Mouse (Mus musculus) T-helper 2 cell (primary cell): ENCODE data around the gene Zfp341.

ENCODE experiments used
- in situ Hi-C: fragments of 300-600 bp; cut with MboI, MseI; formaldehyde crosslinking; loops from one replicate; pipeline ENCODE4 v1.15.1; 2025; ENCODE audit warnings: high pct_unique_total_duplicates

The Zfp341 gene

DNA sequence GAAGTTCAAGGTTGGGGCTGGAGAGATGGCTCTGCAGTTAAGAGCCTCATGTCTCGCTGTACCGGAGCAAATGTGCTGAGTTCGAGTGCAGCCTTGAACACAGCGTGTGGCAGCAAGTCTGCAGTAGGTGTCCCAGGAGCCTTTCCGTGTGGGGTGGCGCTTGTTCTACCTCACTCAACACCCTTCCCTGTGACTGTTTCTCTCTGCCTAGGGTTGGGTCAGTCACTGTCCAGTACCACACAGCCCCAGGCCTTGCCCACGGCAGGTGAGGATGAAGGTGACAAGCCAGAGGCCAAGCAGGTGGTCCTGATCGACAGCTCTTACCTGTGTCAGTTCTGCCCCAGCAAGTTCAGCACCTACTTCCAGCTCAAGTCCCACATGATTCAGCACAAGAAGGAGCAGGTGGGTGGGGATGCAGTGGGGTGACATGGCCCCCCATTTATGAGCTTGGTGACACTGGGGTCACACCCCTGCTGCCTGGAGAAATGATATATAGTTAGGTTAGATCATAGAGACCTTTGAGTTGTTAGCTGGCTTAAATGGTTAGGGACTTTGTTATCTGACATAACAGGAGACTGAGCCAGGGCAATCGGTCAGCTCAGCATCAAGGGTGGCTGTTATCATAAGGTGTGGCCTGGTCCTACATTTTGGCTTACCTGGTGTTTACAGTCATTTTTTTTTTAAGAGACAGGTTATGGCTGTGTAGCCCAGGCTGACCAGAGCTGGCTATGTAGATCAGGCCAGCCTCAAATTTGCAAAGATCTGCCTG lies 21.0 kb downstream of the Zfp341 start:
- in situ Hi-C loops: no loop called here

- in situ Hi-C loops: no loop called here
Measured at GRCm38 (mm10) chr2:154635826-154636225, 22.7 kb downstream of the Zfp341 start.

- in situ Hi-C loops: no loop called here
Measured at GRCm38 (mm10) chr2:154638521-154638920, 25.4 kb downstream of the Zfp341 start.

- in situ Hi-C loops: no loop called here
Measured at GRCm38 (mm10) chr2:154639115-154639514, 26.0 kb downstream of the Zfp341 start.

- in situ Hi-C loops: no loop called here
Measured at GRCm38 (mm10) chr2:154641176-154641575, 28.1 kb downstream of the Zfp341 start.

- in situ Hi-C loops: no loop called here
Measured at GRCm38 (mm10) chr2:154642005-154642459, 28.9 kb downstream of the Zfp341 start.

DNA sequence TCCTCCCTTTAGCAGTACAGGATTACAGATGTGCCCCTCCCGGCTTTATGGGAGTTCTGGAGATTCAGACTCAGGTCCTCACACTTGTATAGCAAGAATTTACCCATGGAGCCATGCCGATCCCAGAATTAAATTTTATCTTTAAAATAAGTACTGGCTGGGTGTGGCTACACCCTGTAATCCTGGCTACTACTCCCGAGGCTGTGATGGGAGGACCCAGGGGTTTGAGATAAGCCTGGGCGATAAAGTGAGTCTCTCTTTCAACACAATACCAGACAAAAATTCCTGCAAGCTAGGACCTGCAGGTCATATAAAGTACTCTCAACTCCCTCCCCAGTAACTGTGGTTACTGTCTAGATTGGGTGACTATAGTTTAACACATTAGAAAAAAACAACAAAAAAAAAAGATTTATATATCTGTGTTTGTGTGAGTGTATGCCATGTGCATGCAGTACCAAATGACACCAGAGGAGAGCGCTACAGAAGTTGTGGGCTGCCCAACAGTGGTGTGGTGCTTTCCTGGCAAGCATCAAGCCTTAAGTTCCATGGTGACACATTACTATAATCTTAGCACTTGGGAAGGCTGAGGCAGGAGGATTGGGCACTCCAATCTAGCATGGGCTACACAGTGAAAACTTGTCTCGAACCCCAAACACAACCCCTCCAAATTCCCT lies 29.8 kb downstream of the Zfp341 start:
- in situ Hi-C loops: no loop called here

DNA sequence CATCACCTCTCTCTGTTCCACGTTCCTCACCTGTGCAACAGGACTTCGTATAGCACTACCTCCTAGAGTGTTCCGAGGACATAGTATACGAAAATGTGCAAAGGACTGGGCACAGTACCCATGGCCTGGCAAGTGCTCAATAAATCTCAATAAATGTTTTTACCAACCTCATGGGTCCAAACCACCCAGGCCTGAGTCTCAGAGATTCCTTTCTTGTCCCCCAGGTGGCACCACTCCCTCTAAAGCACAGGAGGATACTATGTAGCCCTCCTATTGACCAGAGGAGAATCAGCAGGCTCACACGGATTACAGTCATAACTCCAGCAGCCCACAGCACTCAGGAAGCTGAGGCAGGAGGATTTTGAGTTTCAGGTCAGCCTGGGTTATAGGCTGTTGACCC lies 33.5 kb downstream of the Zfp341 start:
- in situ Hi-C loops: no loop called here

- in situ Hi-C loops: no loop called here
Measured at GRCm38 (mm10) chr2:154648086-154648485, 35.0 kb downstream of the Zfp341 start.

DNA sequence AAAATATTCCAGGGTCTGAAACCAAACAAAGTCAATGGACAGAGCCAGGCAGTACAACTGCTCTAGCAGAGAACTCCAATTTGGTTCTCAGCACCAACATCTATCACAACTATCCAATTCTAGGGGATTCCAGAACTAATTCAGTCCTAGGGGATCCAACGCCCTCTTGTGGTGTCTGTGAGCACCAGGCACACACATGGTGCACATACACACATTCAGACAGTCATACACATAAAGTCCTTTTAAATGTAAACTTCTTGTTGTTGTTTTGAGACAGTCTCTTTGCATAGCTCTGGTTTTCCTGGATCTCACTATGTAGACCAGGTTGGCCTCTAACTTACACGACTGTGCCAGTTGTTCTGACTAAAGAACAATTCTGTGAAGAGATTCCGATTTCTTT lies 37.3 kb downstream of the Zfp341 start:
- in situ Hi-C loops: no loop called here

DNA sequence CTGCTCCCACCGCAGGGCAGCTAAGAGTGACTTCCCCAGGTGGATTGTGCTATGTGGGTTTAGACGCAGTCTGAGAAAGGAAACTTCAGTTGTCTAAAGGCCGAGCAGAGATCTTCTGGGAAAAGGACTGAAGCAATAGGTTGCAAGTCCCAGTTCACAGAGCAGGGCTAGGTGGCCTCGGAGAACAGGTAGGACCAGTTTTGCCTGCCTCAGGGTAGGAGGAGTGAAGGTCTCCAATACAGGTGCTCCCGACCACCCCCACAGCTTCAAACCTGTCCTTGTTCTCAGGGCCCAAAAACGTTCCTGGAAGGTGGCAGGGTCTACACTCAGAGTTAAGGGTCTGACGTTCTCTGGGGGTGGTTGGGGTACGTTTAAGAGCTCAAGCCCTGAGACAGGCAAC lies 38.3 kb downstream of the Zfp341 start, which contains the start of gene Chmp4b:
TSS of gene Chmp4b (plus strand) at position 343 of the 400 bp plus-strand sequence.
- in situ Hi-C loops: no loop called here

GRCm38 (mm10) chr2:154654976-154655375 lies 41.9 kb downstream of the Zfp341 start:
- in situ Hi-C loops: no loop called here

DNA sequence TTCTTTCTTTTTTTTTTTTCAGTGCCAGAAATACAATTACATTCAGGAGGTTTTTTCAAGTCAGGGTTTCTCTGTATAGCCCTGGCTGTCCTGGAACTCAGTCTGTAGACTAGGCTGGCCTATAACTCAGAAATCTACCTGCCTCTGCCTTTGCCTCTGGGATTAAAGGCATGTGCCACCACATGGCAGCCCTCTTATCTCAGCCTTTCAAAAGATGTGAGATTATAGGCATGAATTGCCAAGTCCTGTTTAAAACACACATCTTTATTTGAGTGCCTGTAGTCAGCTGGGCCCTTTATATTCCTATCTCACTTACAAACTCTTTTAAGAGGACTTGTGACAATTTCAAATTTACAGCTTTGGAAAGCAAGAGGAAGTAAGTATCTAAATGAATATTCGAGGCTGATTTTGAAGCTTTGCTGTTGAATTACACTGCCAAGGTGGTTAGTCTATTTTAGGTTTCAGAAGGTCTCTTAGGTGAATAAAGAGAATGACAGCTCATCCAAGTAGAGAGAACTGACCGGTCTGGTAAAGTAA lies 42.8 kb downstream of the Zfp341 start:
- in situ Hi-C loops: no loop called here

DNA sequence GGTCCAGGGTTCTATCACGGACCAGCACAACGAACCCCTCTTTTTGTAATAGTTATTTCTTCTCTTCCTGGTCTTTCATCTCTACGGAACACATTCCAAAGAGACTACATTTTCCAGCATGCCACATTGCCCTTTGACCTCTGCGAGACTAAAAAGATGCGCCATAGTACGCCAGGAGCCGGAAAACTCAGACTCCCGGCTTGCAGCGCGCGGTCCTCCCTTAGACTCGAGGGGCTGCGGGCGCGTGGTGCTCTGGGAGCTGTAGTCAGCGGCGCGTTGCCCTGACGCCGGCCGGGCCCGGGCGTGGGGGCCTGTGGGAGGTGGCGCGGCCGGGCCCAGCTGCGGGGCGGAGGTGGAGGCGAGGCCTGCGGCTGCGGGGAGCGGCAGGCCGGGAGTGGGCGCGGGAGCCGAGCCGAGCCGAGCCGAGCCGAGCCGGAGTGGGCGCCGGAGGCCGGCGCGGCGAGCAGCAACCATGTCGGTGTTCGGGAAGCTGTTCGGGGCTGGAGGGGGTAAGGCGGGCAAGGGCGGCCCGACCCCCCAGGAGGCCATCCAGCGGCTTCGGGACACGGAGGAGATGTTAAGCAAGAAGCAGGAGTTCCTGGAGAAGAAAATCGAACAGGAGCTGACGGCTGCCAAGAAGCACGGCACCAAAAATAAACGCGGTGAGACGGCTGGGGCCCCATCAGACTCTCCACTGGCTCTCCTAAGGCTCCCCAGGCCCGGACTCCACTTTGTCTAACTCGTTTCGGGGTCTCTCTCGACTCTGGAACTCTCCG lies 43.8 kb downstream of the Zfp341 start:
- in situ Hi-C loops: no loop called here

- in situ Hi-C loops: no loop called here
Measured at GRCm38 (mm10) chr2:154657486-154658237, 44.6 kb downstream of the Zfp341 start.

- in situ Hi-C loops: no loop called here
Measured at GRCm38 (mm10) chr2:154659070-154659469, 46.0 kb downstream of the Zfp341 start.

- in situ Hi-C loops: no loop called here
Measured at GRCm38 (mm10) chr2:154659531-154660074, 46.5 kb downstream of the Zfp341 start.

DNA sequence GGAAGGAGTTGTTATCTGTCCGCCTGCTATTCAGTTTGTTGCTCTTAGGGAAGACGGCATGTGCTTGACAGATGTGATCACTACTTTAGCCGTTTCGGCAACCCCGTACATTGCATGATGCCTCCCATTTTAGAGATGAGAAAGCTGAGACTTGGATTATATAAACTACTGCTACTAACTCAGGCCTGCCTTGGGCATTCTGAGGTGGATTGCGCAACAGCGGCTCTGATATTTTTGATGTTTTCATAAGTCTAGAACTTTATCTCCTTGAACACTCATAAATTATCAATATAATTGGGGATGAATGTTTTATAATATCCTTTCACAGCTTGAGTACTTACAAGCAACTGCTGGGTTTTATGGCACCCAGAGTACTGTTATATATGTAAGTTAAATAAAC lies 55.6 kb downstream of the Zfp341 start:
- in situ Hi-C loops: no loop called here

GRCm38 (mm10) chr2:154670106-154670505 lies 57.0 kb downstream of the Zfp341 start:
- in situ Hi-C loops: no loop called here

DNA sequence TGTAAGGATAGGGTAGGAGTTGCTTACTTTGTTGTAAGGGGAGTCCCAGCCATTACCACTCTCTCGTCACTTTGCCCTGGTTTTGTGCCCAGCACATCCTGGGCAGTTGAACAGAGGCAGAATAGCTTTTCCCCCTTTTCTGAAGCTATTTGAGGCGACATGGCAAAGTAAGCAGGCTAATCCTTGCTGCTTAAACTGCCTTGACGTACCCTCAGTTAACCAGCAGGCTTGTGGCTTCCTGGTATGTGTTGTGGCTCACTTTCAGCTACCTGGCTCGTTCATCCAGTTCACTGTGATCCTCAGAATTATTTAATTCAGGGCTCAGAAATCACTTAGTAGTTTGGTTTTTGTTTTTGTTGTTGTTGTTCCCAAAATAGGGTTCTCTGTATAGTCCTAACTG lies 57.6 kb downstream of the Zfp341 start:
- in situ Hi-C loops: no loop called here

GRCm38 (mm10) chr2:154674008-154674407 lies 60.9 kb downstream of the Zfp341 start:
- in situ Hi-C loops: no loop called here
